In the genomic region with DNA sequence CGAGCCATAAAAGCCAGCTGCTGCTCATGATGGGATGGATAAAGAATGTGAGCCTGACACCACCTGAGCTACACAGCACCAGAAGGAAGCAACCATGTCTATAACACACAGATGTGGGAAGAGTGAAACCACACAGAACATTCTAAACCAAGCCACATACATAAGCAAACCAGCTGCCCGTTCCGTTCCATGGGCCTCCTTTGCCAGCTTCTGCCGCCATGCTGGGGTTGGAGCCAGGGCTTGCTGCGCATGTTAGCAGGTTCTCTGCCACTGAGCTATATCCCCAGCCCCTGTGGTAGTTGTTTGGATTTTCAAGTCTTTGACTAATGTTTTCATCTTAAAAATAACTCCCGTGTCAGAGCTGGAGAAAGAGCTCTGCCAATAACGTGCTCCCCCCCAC, we compare ENCODE assay signal across 26 mouse cellular contexts.
DNase-seq lines count a peak whose midpoint lies in the region; ATAC-seq and TF ChIP-seq lines count a peak whose summit lies in the region.
"Had no signal": no experiment of that assay in that cellular context is flagged by ENCODE, and none has a peak within 500 bp of the region (broad histone marks: within the 10 kb centered on the region; RNA-seq: fewer than 3 reads in every experiment).

No protein-coding gene starts in this region.

- intact Hi-C loops in heart, postnatal 36 days (cut with DNase I): loop anchor here (10.0 kb wide), 1 partner anchor 161 kb away; a partner anchor contains a TSS
- intact Hi-C loops in gastrocnemius, adult 2 months (cut with DNase I): no loop called here

- H3K27ac ChIP-seq in forebrain, postnatal 0 days (ENCODE audit: low read depth, low read length): no peak overlapping the region
- H3K27ac ChIP-seq in forebrain, embryonic 13.5 days: no peak overlapping the region
- peak overlapping the region; percentile 48; the same call in 1 of the 2 replicates for H3K27ac ChIP-seq in heart, embryonic 16.5 days (ENCODE audit: low read length)
- H3K27ac ChIP-seq in thymus, adult 2 months (ENCODE audit: control insufficient read depth, insufficient read depth, low read length): peak overlapping the region; percentile 57
- H3K27ac ChIP-seq in gastrocnemius, adult 2 months: no peak overlapping the region
- H3K27ac ChIP-seq: embryonic facial prominence, embryonic 12.5 days; forebrain, embryonic 15.5 days; hindbrain, postnatal 0 days; intestine, embryonic 15.5 days; layer of hippocampus, adult 2 months; lung, embryonic 15.5 days; midbrain, embryonic 10.5 days had no signal

- peak; percentile 21 for DNase-seq in forebrain, postnatal 0 days
- DNase-seq in heart, postnatal 36 days: no peak
- peak; percentile 45 for DNase-seq in thymus, adult 2 months
- DNase-seq in thymus, postnatal 36 days: peak; percentile 41 to 58
- no peak for DNase-seq in gastrocnemius, adult 2 months
- DNase-seq in embryo, embryonic 9.5 days (ENCODE audit: extremely low spot score): no peak
- DNase-seq: adrenal gland, adult 2 months; adrenal gland, postnatal 36 days; cerebellum, adult 2 months; cerebellum, postnatal 14 days; gastrocnemius, postnatal 10 days; kidney, adult 2 months; kidney, postnatal 36 days had no signal

- H3K4me2 ChIP-seq in forebrain, postnatal 0 days (ENCODE audit: low read depth): no peak overlapping the region
- no peak overlapping the region for H3K4me2 ChIP-seq in forebrain, embryonic 13.5 days
- no peak overlapping the region for H3K4me2 ChIP-seq in heart, embryonic 16.5 days (ENCODE audit: low read depth, low read length)
- H3K4me2 ChIP-seq: embryonic facial prominence, embryonic 12.5 days; forebrain, embryonic 15.5 days; intestine, embryonic 15.5 days; liver, embryonic 11.5 days; lung, embryonic 15.5 days had no signal

- H3K9ac ChIP-seq in forebrain, postnatal 0 days: no peak overlapping the region
- no peak overlapping the region for H3K9ac ChIP-seq in forebrain, embryonic 13.5 days
- H3K9ac ChIP-seq in heart, embryonic 16.5 days (ENCODE audit: low read length): no peak overlapping the region
- H3K9ac ChIP-seq: embryonic facial prominence, embryonic 12.5 days; forebrain, embryonic 15.5 days; intestine, embryonic 15.5 days; lung, embryonic 15.5 days had no signal

- H3K27me3 ChIP-seq in forebrain, postnatal 0 days (ENCODE audit: insufficient read depth, low read length): no peaks in the 10 kb centered on the region
- no peaks in the 10 kb centered on the region for H3K27me3 ChIP-seq in forebrain, embryonic 13.5 days
- H3K27me3 ChIP-seq in heart, embryonic 16.5 days (ENCODE audit: control insufficient read depth, insufficient read depth, low read length): no peaks in the 10 kb centered on the region
- H3K27me3 ChIP-seq in thymus, adult 2 months (ENCODE audit: control insufficient read depth, insufficient read depth, low read length): no peaks in the 10 kb centered on the region
- H3K27me3 ChIP-seq: CH12.LX; embryonic facial prominence, embryonic 12.5 days; forebrain, embryonic 15.5 days; intestine, embryonic 15.5 days; lung, embryonic 15.5 days had no signal

- WGBS in forebrain, postnatal 0 days: 69% methylated on average over 7 of the region's 7 CpGs
- 84% methylated on average over 7 of the region's 7 CpGs for WGBS in forebrain, embryonic 13.5 days
- WGBS in heart, embryonic 16.5 days: 53% methylated on average over 7 of the region's 7 CpGs
- 12% methylated on average over 7 of the region's 7 CpGs for WGBS in thymus, adult 2 months

- ATAC-seq in forebrain, postnatal 0 days: no peak
- no peak for ATAC-seq in forebrain, embryonic 13.5 days
- ATAC-seq in heart, embryonic 16.5 days (replicated peaks; ENCODE audit: extremely low read depth, insufficient read depth, low FRiP score): peak; percentile 28; the same call in 1 of the 2 replicates
- ATAC-seq: activated CD4-positive, CD25-positive, alpha-beta regulatory T cell, adult 4 months; forebrain, embryonic 15.5 days; hindbrain, postnatal 0 days; intestine, embryonic 15.5 days; midbrain, embryonic 16.5 days had no signal

- no peaks in the 10 kb centered on the region for H3K4me1 ChIP-seq in forebrain, postnatal 0 days (ENCODE audit: insufficient read depth)
- H3K4me1 ChIP-seq in forebrain, embryonic 13.5 days: peaks cover 8% of the 10 kb centered on the region
- peaks cover 17% of the 10 kb centered on the region for H3K4me1 ChIP-seq in heart, embryonic 16.5 days (ENCODE audit: control insufficient read depth, insufficient read depth, low read length)
- H3K4me1 ChIP-seq in thymus, adult 2 months (replicated peaks; ENCODE audit: control insufficient read depth, insufficient read depth, low read length): peaks cover 59% of the 10 kb centered on the region

- H3K9me3 ChIP-seq in forebrain, postnatal 0 days (ENCODE audit: low read length): no peaks in the 10 kb centered on the region
- no peaks in the 10 kb centered on the region for H3K9me3 ChIP-seq in forebrain, embryonic 13.5 days (replicated peaks)
- H3K9me3 ChIP-seq in heart, embryonic 16.5 days (replicated peaks; ENCODE audit: control insufficient read depth, low read length): no peaks in the 10 kb centered on the region
- H3K9me3 ChIP-seq: embryonic facial prominence, embryonic 12.5 days; forebrain, embryonic 15.5 days; intestine, embryonic 15.5 days; lung, embryonic 15.5 days; midbrain, embryonic 10.5 days had no signal

- TF ChIP-seq POLR2A in thymus, adult 2 months (IDR thresholded peaks at IDR 0.05; ENCODE audit: control insufficient read depth, extremely low read depth, insufficient read depth, low read length, poor library complexity): no peak

- H3K4me3 ChIP-seq in forebrain, postnatal 0 days (ENCODE audit: low read depth, low read length): no peak overlapping the region
- no peak overlapping the region for H3K4me3 ChIP-seq in forebrain, embryonic 13.5 days
- H3K4me3 ChIP-seq in heart, embryonic 16.5 days (ENCODE audit: low read length): no peak overlapping the region
- no peak overlapping the region for H3K4me3 ChIP-seq in thymus, adult 2 months (ENCODE audit: control insufficient read depth, insufficient read depth, low read length)
- no peak overlapping the region for H3K4me3 ChIP-seq in gastrocnemius, adult 2 months
- H3K4me3 ChIP-seq: embryonic facial prominence, embryonic 12.5 days; forebrain, embryonic 15.5 days; intestine, embryonic 15.5 days; layer of hippocampus, adult 2 months; lung, embryonic 15.5 days; midbrain, embryonic 10.5 days had no signal

- H3K36me3 ChIP-seq in forebrain, postnatal 0 days (ENCODE audit: insufficient read depth): no peaks in the 10 kb centered on the region
- no peaks in the 10 kb centered on the region for H3K36me3 ChIP-seq in forebrain, embryonic 13.5 days (ENCODE audit: poor library complexity, severe bottlenecking)
- H3K36me3 ChIP-seq in heart, embryonic 16.5 days (ENCODE audit: control insufficient read depth, insufficient read depth): peaks cover 14% of the 10 kb centered on the region; the same call in 1 of the 2 replicates
- peaks cover 41% of the 10 kb centered on the region for H3K36me3 ChIP-seq in thymus, adult 2 months (ENCODE audit: control insufficient read depth, insufficient read depth, low read length)
- H3K36me3 ChIP-seq: embryonic facial prominence, embryonic 12.5 days; forebrain, embryonic 15.5 days; intestine, embryonic 15.5 days; lung, embryonic 15.5 days; midbrain, embryonic 10.5 days had no signal

- no peak for TF ChIP-seq CTCF in forebrain, postnatal 0 days (IDR thresholded peaks at IDR 0.05; ENCODE audit: low read depth)
- no peak for TF ChIP-seq CTCF in thymus, adult 2 months (IDR thresholded peaks at IDR 0.05; ENCODE audit: borderline replicate concordance, control insufficient read depth, extremely low read depth, insufficient read depth, low read length, poor library complexity)
- no peak for TF ChIP-seq CTCF in gastrocnemius, adult 2 months (IDR thresholded peaks at IDR 0.05)

Comparison
In these comparisons a context has a peak if more than half of its experiments do, and no peak if none do; other contexts are left out.
1. DNase-seq: peak in forebrain, postnatal 0 days (single experiment), thymus, adult 2 months (single experiment) and thymus, postnatal 36 days (2 of 2); none in heart, postnatal 36 days (0 of 2), gastrocnemius, adult 2 months (single experiment) and embryo, embryonic 9.5 days (single experiment).
2. H3K27ac ChIP-seq: peak in heart, embryonic 16.5 days (single experiment) and thymus, adult 2 months (single experiment); none in forebrain, postnatal 0 days (single experiment), forebrain, embryonic 13.5 days (single experiment) and gastrocnemius, adult 2 months (single experiment).